Mouse (Mus musculus) CH12F3 (cell line): ENCODE measurements around the gene Akr1cl.
"Not testable (repeated sequence)": the region's sequence is repeated elsewhere in the genome, so short reads cannot be mapped to it uniquely, and the experiment has no call there.

Experiments used
- in situ Hi-C: fragments of 300-500 bp; cut with MboI; formaldehyde crosslinking; loops from 2 replicates; pipeline ENCODE4 v1.14.3; 2020; ENCODE audit warnings: low sequenced_read_pairs

Akr1cl gene

GRCm38 (mm10) chr1:65032641-65033040 is at the start of gene Akr1cl:
Akr1cl (minus strand) TSS chr1:65032759.
- in situ Hi-C loops: no loop called here

GRCm38 (mm10) chr1:65082188-65082587 is 49.6 kb upstream of the Akr1cl start, which contains the start of gene Crygb:
Crygb (minus strand) TSS chr1:65082288.
- in situ Hi-C loops: no loop called here

- in situ Hi-C loops: no loop called here
Measured at GRCm38 (mm10) chr1:65075607-65076006, 43.0 kb upstream of the Akr1cl start.

GRCm38 (mm10) chr1:65073589-65073988 is 41.0 kb upstream of the Akr1cl start, which contains the start of gene Crygc:
Crygc (minus strand) TSS chr1:65073689.
- in situ Hi-C loops: no loop called here

- in situ Hi-C loops: no loop called here
Measured at GRCm38 (mm10) chr1:65067842-65068241, 35.3 kb upstream of the Akr1cl start.

GRCm38 (mm10) chr1:65064201-65064600 is 31.6 kb upstream of the Akr1cl start:
- in situ Hi-C loops: no loop called here

- in situ Hi-C loops: no loop called here
Measured at GRCm38 (mm10) chr1:65063352-65063751, 30.8 kb upstream of the Akr1cl start, which contains the start of gene Crygd. Crygd (minus strand) TSS chr1:65063452.

GRCm38 (mm10) chr1:65052140-65052539 is 19.6 kb upstream of the Akr1cl start:
- in situ Hi-C loops: no loop called here

GRCm38 (mm10) chr1:65051696-65052095 is 19.1 kb upstream of the Akr1cl start:
- in situ Hi-C loops: no loop called here

GRCm38 (mm10) chr1:65050952-65051351 is 18.4 kb upstream of the Akr1cl start, which contains the start of gene Cryge:
Cryge (minus strand) TSS chr1:65051149.
- in situ Hi-C loops: not testable (repeated sequence)

- in situ Hi-C loops: no loop called here
Measured at GRCm38 (mm10) chr1:65048781-65049180, 16.2 kb upstream of the Akr1cl start.

GRCm38 (mm10) chr1:65046401-65047109 is 14.0 kb upstream of the Akr1cl start:
- in situ Hi-C loops: no loop called here

GRCm38 (mm10) chr1:65043433-65043832 is 10.9 kb upstream of the Akr1cl start:
- in situ Hi-C loops: no loop called here

GRCm38 (mm10) chr1:65041837-65042236 is 9.3 kb upstream of the Akr1cl start:
- in situ Hi-C loops: no loop called here

GRCm38 (mm10) chr1:65040806-65041205 is 8.2 kb upstream of the Akr1cl start:
- in situ Hi-C loops: no loop called here

- in situ Hi-C loops: no loop called here
Measured at GRCm38 (mm10) chr1:65039679-65040078, 7.1 kb upstream of the Akr1cl start.

- in situ Hi-C loops: no loop called here
Measured at GRCm38 (mm10) chr1:65037542-65037941, 5.0 kb upstream of the Akr1cl start.

GRCm38 (mm10) chr1:65035513-65035912 is 3.0 kb upstream of the Akr1cl start:
- in situ Hi-C loops: no loop called here

- in situ Hi-C loops: no loop called here
Measured at GRCm38 (mm10) chr1:65028206-65028605, 4.4 kb downstream of the Akr1cl start.

- in situ Hi-C loops: no loop called here
Measured at GRCm38 (mm10) chr1:65012726-65013125, 19.8 kb downstream of the Akr1cl start.

GRCm38 (mm10) chr1:65010153-65010552 is 22.4 kb downstream of the Akr1cl start:
- in situ Hi-C loops: no loop called here

GRCm38 (mm10) chr1:65005575-65005974 is 27.0 kb downstream of the Akr1cl start:
- in situ Hi-C loops: no loop called here

GRCm38 (mm10) chr1:65004526-65004925 is 28.0 kb downstream of the Akr1cl start:
- in situ Hi-C loops: no loop called here
